Mouse (Mus musculus): ENCODE measurements around the gene Xntrpc. TPM values are rescaled to one million over a fixed set of nuclear protein-coding genes. Genes with fewer than 3 reads are reported as not detected.

Xntrpc gene
- polyA plus RNA-seq, 1 experiment: 1.6 TPM

DNA sequence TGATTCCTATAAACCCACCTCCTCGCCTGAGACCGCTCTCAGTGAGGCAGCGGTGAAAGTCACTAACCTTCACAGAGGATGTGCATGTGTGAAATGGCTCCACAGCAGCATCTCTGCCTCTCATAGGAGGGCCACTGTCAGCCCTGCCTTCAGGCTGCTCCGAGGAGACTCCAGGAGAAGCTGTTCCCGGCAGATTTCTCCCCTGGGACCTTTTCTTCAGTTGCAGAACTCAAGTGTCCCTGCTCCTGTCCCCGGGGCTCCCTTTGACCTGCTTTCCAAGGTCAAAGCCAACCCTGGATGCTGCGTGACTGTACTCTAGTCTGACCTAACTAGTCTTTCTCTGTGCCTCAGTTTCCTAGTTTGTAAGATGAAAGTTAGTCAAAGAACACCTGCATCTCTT, 43.7 kb downstream of the Xntrpc start, which contains the start of gene Art5:
Art5 (minus strand) TSS at position 319 of the 400 bp plus-strand sequence.
- 79% methylated on average over 7 of the region's 7 CpGs for WGBS
- no peak within 1 kb of the TSS for H3K4me3 ChIP-seq (ENCODE audit: low read depth, low read length)
- H3K27me3 ChIP-seq (ENCODE audit: control insufficient read depth, insufficient read depth, low read length): no peaks in the 10 kb centered on the region
- TF ChIP-seq POLR2A (IDR thresholded peaks at IDR 0.05; ENCODE audit: low read depth, low read length) (no peak), CTCF (IDR thresholded peaks at IDR 0.05; ENCODE audit: extremely low read depth, insufficient read length, insufficient replicate concordance, low read depth, low read length) (no peak)
- no peak within 1 kb of the TSS for H3K27ac ChIP-seq (ENCODE audit: insufficient read depth, low read depth, low read length)
- H3K4me1 ChIP-seq (ENCODE audit: control insufficient read depth, insufficient read depth, insufficient read length, low read length): no peaks in the 10 kb centered on the region
- H3K36me3 ChIP-seq (ENCODE audit: control insufficient read depth, insufficient read depth, low read length): no peaks in the 10 kb centered on the region

DNA sequence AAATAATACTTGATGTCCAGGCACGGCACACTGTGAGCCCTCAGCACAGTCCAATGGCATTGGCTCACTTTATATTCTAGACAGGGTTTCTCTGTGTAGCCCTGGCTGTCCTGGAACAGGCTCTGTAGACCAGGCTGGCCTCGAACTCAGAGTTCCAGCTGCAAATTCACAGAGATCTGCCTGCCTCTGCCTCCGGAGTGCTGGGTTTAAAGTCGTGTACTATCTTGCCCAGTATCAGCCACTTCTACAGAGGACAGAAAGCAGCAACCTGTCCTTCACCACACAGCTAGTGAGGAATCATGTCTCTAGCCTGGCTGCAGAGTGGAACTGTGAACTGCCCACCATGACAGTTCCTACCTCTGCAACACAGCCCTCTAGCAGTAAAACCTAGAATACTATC, 44.2 kb downstream of the Xntrpc start:
- no peaks in the 10 kb centered on the region for H3K27me3 ChIP-seq (ENCODE audit: control insufficient read depth, insufficient read depth, low read length)
- TF ChIP-seq CTCF (IDR thresholded peaks at IDR 0.05; ENCODE audit: extremely low read depth, insufficient read length, insufficient replicate concordance, low read depth, low read length) (no peak), POLR2A (IDR thresholded peaks at IDR 0.05; ENCODE audit: low read depth, low read length) (no peak)
- H3K36me3 ChIP-seq (ENCODE audit: control insufficient read depth, insufficient read depth, low read length): no peaks in the 10 kb centered on the region
- no peaks in the 10 kb centered on the region for H3K4me1 ChIP-seq (ENCODE audit: control insufficient read depth, insufficient read depth, insufficient read length, low read length)
- no peak overlapping the region for H3K27ac ChIP-seq (ENCODE audit: insufficient read depth, low read depth, low read length)
- H3K4me3 ChIP-seq (ENCODE audit: low read depth, low read length): no peak overlapping the region
- WGBS: 83% methylated on average over 4 of the region's 4 CpGs

DNA sequence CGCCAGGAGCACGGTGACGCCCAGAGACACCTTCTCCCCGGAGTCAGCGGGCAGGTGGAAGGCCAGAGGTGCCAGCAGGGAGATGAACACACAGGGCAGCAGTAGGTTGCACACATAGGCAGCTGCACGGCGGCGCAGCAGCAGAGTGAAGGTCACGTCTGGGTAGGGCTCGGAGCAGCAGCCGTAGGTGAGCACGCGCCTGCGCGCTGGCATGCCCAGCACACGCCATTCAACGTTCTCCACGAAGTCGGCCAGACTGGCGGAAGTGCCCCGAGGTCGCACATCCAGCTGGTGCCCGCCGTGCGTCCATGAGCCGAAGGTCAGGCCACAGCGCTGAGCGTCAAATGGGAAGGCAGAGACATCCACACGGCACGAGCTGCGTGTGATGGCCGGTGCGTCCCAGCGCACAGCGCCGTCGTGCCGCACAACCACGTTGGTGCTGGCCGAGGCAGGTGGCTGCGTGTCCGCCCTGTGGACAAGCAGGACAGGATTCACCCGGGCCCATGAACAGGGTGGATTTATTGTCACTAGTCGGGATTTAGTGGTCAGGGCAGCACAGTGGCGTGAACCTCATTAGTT, 47.7 kb downstream of the Xntrpc start:
- no peak overlapping the region for H3K27ac ChIP-seq (ENCODE audit: insufficient read depth, low read depth, low read length)
- no peaks in the 10 kb centered on the region for H3K4me1 ChIP-seq (ENCODE audit: control insufficient read depth, insufficient read depth, insufficient read length, low read length)
- no peak for TF ChIP-seq CTCF (IDR thresholded peaks at IDR 0.05; ENCODE audit: extremely low read depth, insufficient read length, insufficient replicate concordance, low read depth, low read length)
- TF ChIP-seq POLR2A (IDR thresholded peaks at IDR 0.05; ENCODE audit: low read depth, low read length): no peak
- H3K4me3 ChIP-seq (ENCODE audit: low read depth, low read length): peak overlapping the region; percentile 41
- WGBS: 67% methylated on average over 45 of the region's 45 CpGs
- H3K27me3 ChIP-seq (ENCODE audit: control insufficient read depth, insufficient read depth, low read length): no peaks in the 10 kb centered on the region
- no peaks in the 10 kb centered on the region for H3K36me3 ChIP-seq (ENCODE audit: control insufficient read depth, insufficient read depth, low read length)

GRCm38 (mm10) chr7:102116579-102117331, 51.2 kb downstream of the Xntrpc start, which contains the start of gene Chrna10:
Gene Chrna10, minus strand, starts transcription at chr7:102116828.
- Histone ChIP-seq H3K27me3 (ENCODE audit: control insufficient read depth, insufficient read depth, low read length) (no peaks in the 10 kb centered on the region), H3K36me3 (ENCODE audit: control insufficient read depth, insufficient read depth, low read length) (peaks cover 25% of the 10 kb centered on the region)
- 48% methylated on average over 7 of the region's 7 CpGs for WGBS

GRCm38 (mm10) chr7:102117382-102117781, 51.9 kb downstream of the Xntrpc start:
- Histone ChIP-seq H3K4me3 (ENCODE audit: low read depth, low read length) (no peak overlapping the region), H3K36me3 (ENCODE audit: control insufficient read depth, insufficient read depth, low read length) (peaks cover 31% of the 10 kb centered on the region), H3K27ac (ENCODE audit: insufficient read depth, low read depth, low read length) (no peak overlapping the region), H3K27me3 (ENCODE audit: control insufficient read depth, insufficient read depth, low read length) (no peaks in the 10 kb centered on the region), H3K4me1 (ENCODE audit: control insufficient read depth, insufficient read depth, insufficient read length, low read length) (no peaks in the 10 kb centered on the region)
- TF ChIP-seq POLR2A (IDR thresholded peaks at IDR 0.05; ENCODE audit: low read depth, low read length) (no peak), CTCF (IDR thresholded peaks at IDR 0.05; ENCODE audit: extremely low read depth, insufficient read length, insufficient replicate concordance, low read depth, low read length) (no peak)
- WGBS: 72% methylated on average over 6 of the region's 6 CpGs

More at GRCm38 (mm10) chr7:102116579-102117331, 51.2 kb downstream of the Xntrpc start, which contains the start of gene Chrna10:
- Histone ChIP-seq H3K4me3 (ENCODE audit: low read depth, low read length) (no peak within 1 kb of the TSS), H3K4me1 (ENCODE audit: control insufficient read depth, insufficient read depth, insufficient read length, low read length) (no peaks in the 10 kb centered on the region), H3K27ac (ENCODE audit: insufficient read depth, low read depth, low read length) (no peak within 1 kb of the TSS)
- TF ChIP-seq POLR2A (IDR thresholded peaks at IDR 0.05; ENCODE audit: low read depth, low read length) (no peak), CTCF (IDR thresholded peaks at IDR 0.05; ENCODE audit: extremely low read depth, insufficient read length, insufficient replicate concordance, low read depth, low read length) (no peak)

DNA sequence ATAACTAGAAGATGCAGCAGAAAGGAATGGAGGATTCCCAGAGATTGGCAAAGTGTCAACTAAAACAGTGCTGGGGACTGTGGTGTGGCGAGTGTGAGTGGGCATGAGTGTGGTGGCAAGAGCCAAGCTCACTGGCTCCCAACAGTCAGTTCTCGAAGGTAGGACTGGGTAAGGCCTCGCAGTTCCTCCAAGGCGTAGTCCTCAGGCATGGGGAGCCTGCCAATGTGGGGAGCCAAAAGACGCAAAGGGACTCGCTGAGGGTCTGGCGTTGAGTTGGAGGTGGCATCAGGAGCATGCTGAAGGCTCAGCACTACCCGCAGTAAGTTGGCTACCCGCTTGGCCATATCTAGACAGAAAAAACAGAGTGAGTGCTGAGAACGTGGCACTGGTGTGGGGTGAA, 54.8 kb downstream of the Xntrpc start:
- Histone ChIP-seq H3K27me3 (ENCODE audit: control insufficient read depth, insufficient read depth, low read length) (no peaks in the 10 kb centered on the region), H3K27ac (ENCODE audit: insufficient read depth, low read depth, low read length) (no peak overlapping the region), H3K36me3 (ENCODE audit: control insufficient read depth, insufficient read depth, low read length) (peaks cover 59% of the 10 kb centered on the region), H3K4me3 (ENCODE audit: low read depth, low read length) (no peak overlapping the region), H3K4me1 (ENCODE audit: control insufficient read depth, insufficient read depth, insufficient read length, low read length) (no peaks in the 10 kb centered on the region)
- 94% methylated on average over 10 of the region's 10 CpGs for WGBS
- TF ChIP-seq CTCF (IDR thresholded peaks at IDR 0.05; ENCODE audit: extremely low read depth, insufficient read length, insufficient replicate concordance, low read depth, low read length): no peak
- TF ChIP-seq POLR2A (IDR thresholded peaks at IDR 0.05; ENCODE audit: low read depth, low read length): no peak

DNA sequence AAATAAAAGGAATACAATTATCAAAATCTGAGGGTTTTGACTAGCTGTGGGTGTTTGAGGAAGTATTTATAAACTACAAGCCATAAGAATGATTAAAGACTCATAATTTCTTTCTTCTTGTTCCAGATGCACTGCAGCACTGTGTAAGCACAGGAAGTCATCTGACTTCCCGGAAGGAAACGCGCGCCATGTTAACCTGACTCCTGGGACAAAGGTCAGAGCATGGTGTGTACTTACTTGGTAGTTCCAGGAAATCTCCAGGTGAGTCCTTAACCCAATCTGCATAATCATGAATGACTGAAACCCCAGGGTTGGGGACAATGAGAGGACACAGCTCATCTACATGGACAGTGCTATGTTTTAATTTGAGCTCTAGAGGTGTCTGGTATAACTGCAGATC, 66.9 kb downstream of the Xntrpc start:
- 78% methylated on average over 4 of the region's 4 CpGs for WGBS

More for the DNA sequence above, 66.9 kb downstream of the Xntrpc start:
- H3K36me3 ChIP-seq (ENCODE audit: control insufficient read depth, insufficient read depth, low read length): peaks cover 59% of the 10 kb centered on the region
- TF ChIP-seq POLR2A (IDR thresholded peaks at IDR 0.05; ENCODE audit: low read depth, low read length) (no peak), CTCF (IDR thresholded peaks at IDR 0.05; ENCODE audit: extremely low read depth, insufficient read length, insufficient replicate concordance, low read depth, low read length) (no peak)
- no peak overlapping the region for H3K4me3 ChIP-seq (ENCODE audit: low read depth, low read length)
- no peak overlapping the region for H3K27ac ChIP-seq (ENCODE audit: insufficient read depth, low read depth, low read length)
- H3K27me3 ChIP-seq (ENCODE audit: control insufficient read depth, insufficient read depth, low read length): no peaks in the 10 kb centered on the region
- no peaks in the 10 kb centered on the region for H3K4me1 ChIP-seq (ENCODE audit: control insufficient read depth, insufficient read depth, insufficient read length, low read length)

All from small intestine, adult 2 months (tissue).